Mouse (Mus musculus): ENCODE measurements around the gene Zfp609. TPM values are rescaled to one million over a fixed set of nuclear protein-coding genes. Genes with fewer than 3 reads are reported as not detected.

The Zfp609 gene
- polyA plus RNA-seq, 1 experiment = 11.1 TPM

GRCm38 (mm10) chr9:65839841-65840240 lies 12.5 kb upstream of the Zfp609 start:
- Histone ChIP-seq H3K79me2 (ENCODE audit: control insufficient read depth, insufficient read depth) (no peaks in the 10 kb centered on the region), H3K4me2 (ENCODE audit: low read depth) (no peak overlapping the region), H3ac (ENCODE audit: control insufficient read depth, insufficient read length) (no peak overlapping the region), H3K27me3 (ENCODE audit: control insufficient read depth, insufficient read depth, insufficient read length) (no peaks in the 10 kb centered on the region), H3K36me3 (ENCODE audit: control insufficient read depth, insufficient read depth) (peaks cover 13% of the 10 kb centered on the region), H3K4me3 (no peak overlapping the region)
- TF ChIP-seq MYOD1 (IDR thresholded peaks at IDR 0.05; ENCODE audit: control insufficient read depth in 1 of 3, insufficient read length in 2 of 3, low read depth in 2 of 3) (peak in 2 of 3 experiments; percentile 14 to 37), MAX (IDR thresholded peaks at IDR 0.05; ENCODE audit: low read depth) (no peak)

- peaks cover 10% of the 10 kb centered on the region for H3K36me3 ChIP-seq (ENCODE audit: control insufficient read depth, insufficient read depth)
- no peaks in the 10 kb centered on the region for H3K79me2 ChIP-seq (ENCODE audit: control insufficient read depth, insufficient read depth)
- no peak overlapping the region for H3K4me2 ChIP-seq (ENCODE audit: low read depth)
- no peaks in the 10 kb centered on the region for H3K27me3 ChIP-seq (ENCODE audit: control insufficient read depth, insufficient read depth, insufficient read length)
- no peak overlapping the region for H3K4me3 ChIP-seq
- H3ac ChIP-seq (ENCODE audit: control insufficient read depth, insufficient read length) = no peak overlapping the region
- TF ChIP-seq E2F4 (IDR thresholded peaks at IDR 0.05; ENCODE audit: insufficient read depth) (no peak), USF1 (IDR thresholded peaks at IDR 0.05; ENCODE audit: low read depth) (no peak), REST (IDR thresholded peaks at IDR 0.05; ENCODE audit: insufficient read depth, insufficient read length) (no peak), MAX (IDR thresholded peaks at IDR 0.05; ENCODE audit: low read depth) (no peak), TCF3 (IDR thresholded peaks at IDR 0.05; ENCODE audit: insufficient read length, low read depth) (no peak), SRF (IDR thresholded peaks at IDR 0.05; ENCODE audit: control insufficient read depth, insufficient read length, low read depth) (no peak), MYOD1 (IDR thresholded peaks at IDR 0.05; ENCODE audit: control insufficient read depth in 1 of 3, insufficient read length in 2 of 3, low read depth in 2 of 3) (no peak), POLR2A (IDR thresholded peaks at IDR 0.05; ENCODE audit: insufficient read length, low read depth) (no peak), TCF12 (IDR thresholded peaks at IDR 0.05; ENCODE audit: insufficient read depth, poor library complexity, severe bottlenecking) (no peak), MYOG (IDR thresholded peaks at IDR 0.05; ENCODE audit: control insufficient read depth in 1 of 3, insufficient read depth in 1 of 3, insufficient read length in 2 of 3, low read depth in 2 of 3) (no peak)
These were observed 9.6 kb upstream of the Zfp609 start for GRCm38 (mm10) chr9:65836916-65837315.

- TF ChIP-seq POLR2A (IDR thresholded peaks at IDR 0.05; ENCODE audit: insufficient read length, low read depth) (no peak), SRF (IDR thresholded peaks at IDR 0.05; ENCODE audit: control insufficient read depth, insufficient read length, low read depth) (no peak), CEBPB (IDR thresholded peaks at IDR 0.05; ENCODE audit: insufficient read depth, poor library complexity, severe bottlenecking) (no peak), REST (IDR thresholded peaks at IDR 0.05; ENCODE audit: insufficient read depth, insufficient read length) (no peak), MYOG (IDR thresholded peaks at IDR 0.05; ENCODE audit: control insufficient read depth in 1 of 3, insufficient read depth in 1 of 3, insufficient read length in 2 of 3, low read depth in 2 of 3) (no peak), TCF12 (IDR thresholded peaks at IDR 0.05; ENCODE audit: insufficient read depth, poor library complexity, severe bottlenecking) (no peak), TCF3 (IDR thresholded peaks at IDR 0.05; ENCODE audit: insufficient read length, low read depth) (no peak), MAX (IDR thresholded peaks at IDR 0.05; ENCODE audit: low read depth) (no peak), MYOD1 (IDR thresholded peaks at IDR 0.05; ENCODE audit: control insufficient read depth in 1 of 3, insufficient read length in 2 of 3, low read depth in 2 of 3) (no peak), POLR2AphosphoS2 (IDR thresholded peaks at IDR 0.05; ENCODE audit: insufficient read length, low read depth) (no peak), E2F4 (IDR thresholded peaks at IDR 0.05; ENCODE audit: insufficient read depth) (no peak), USF1 (IDR thresholded peaks at IDR 0.05; ENCODE audit: low read depth) (no peak)
- Histone ChIP-seq H3K27me3 (ENCODE audit: control insufficient read depth, insufficient read depth, insufficient read length) (no peaks in the 10 kb centered on the region), H3ac (ENCODE audit: control insufficient read depth, insufficient read length) (no peak overlapping the region), H3K79me2 (ENCODE audit: control insufficient read depth, insufficient read depth) (no peaks in the 10 kb centered on the region), H3K36me3 (ENCODE audit: control insufficient read depth, insufficient read depth) (peaks cover 13% of the 10 kb centered on the region), H3K4me3 (no peak overlapping the region), H3K4me2 (ENCODE audit: low read depth) (no peak overlapping the region)
These were observed 7.4 kb upstream of the Zfp609 start for GRCm38 (mm10) chr9:65834628-65835354.

GRCm38 (mm10) chr9:65833640-65834039 lies 6.3 kb upstream of the Zfp609 start:
- no peaks in the 10 kb centered on the region for H3K27me3 ChIP-seq (ENCODE audit: control insufficient read depth, insufficient read depth, insufficient read length)
- H3K79me2 ChIP-seq (ENCODE audit: control insufficient read depth, insufficient read depth) = no peaks in the 10 kb centered on the region
- TF ChIP-seq TCF12 (IDR thresholded peaks at IDR 0.05; ENCODE audit: insufficient read depth, poor library complexity, severe bottlenecking) = no peak
- TF ChIP-seq MAX (IDR thresholded peaks at IDR 0.05; ENCODE audit: low read depth) = no peak
- no peak for TF ChIP-seq MYOG (IDR thresholded peaks at IDR 0.05; ENCODE audit: control insufficient read depth in 1 of 3, insufficient read depth in 1 of 3, insufficient read length in 2 of 3, low read depth in 2 of 3)
- TF ChIP-seq E2F4 (IDR thresholded peaks at IDR 0.05; ENCODE audit: insufficient read depth) = no peak
- no peak for TF ChIP-seq USF1 (IDR thresholded peaks at IDR 0.05; ENCODE audit: low read depth)
- H3K36me3 ChIP-seq (ENCODE audit: control insufficient read depth, insufficient read depth) = peaks cover 13% of the 10 kb centered on the region
- H3K4me2 ChIP-seq (ENCODE audit: low read depth) = no peak overlapping the region
- H3ac ChIP-seq (ENCODE audit: control insufficient read depth, insufficient read length) = no peak overlapping the region
- H3K4me3 ChIP-seq = no peak overlapping the region

GRCm38 (mm10) chr9:65833230-65833629 lies 5.9 kb upstream of the Zfp609 start:
- H3K4me3 ChIP-seq = no peak overlapping the region
- no peaks in the 10 kb centered on the region for H3K27me3 ChIP-seq (ENCODE audit: control insufficient read depth, insufficient read depth, insufficient read length)
- peaks cover 13% of the 10 kb centered on the region for H3K36me3 ChIP-seq (ENCODE audit: control insufficient read depth, insufficient read depth)
- no peak overlapping the region for H3ac ChIP-seq (ENCODE audit: control insufficient read depth, insufficient read length)
- no peak for TF ChIP-seq TCF3 (IDR thresholded peaks at IDR 0.05; ENCODE audit: insufficient read length, low read depth)
- no peak for TF ChIP-seq REST (IDR thresholded peaks at IDR 0.05; ENCODE audit: insufficient read depth, insufficient read length)
- no peak for TF ChIP-seq E2F4 (IDR thresholded peaks at IDR 0.05; ENCODE audit: insufficient read depth)
- TF ChIP-seq SRF (IDR thresholded peaks at IDR 0.05; ENCODE audit: control insufficient read depth, insufficient read length, low read depth) = no peak
- no peaks in the 10 kb centered on the region for H3K79me2 ChIP-seq (ENCODE audit: control insufficient read depth, insufficient read depth)
- no peak overlapping the region for H3K4me2 ChIP-seq (ENCODE audit: low read depth)

All from myocyte (in vitro differentiated cells).